Mouse (Mus musculus) erythroid progenitor cell, adult 5-6 weeks (primary cell): ENCODE measurements around the gene Glrx3. TPM values are rescaled to one million over a fixed set of nuclear protein-coding genes. Genes with fewer than 3 reads are reported as not detected.

Source experiments
- ATAC-seq: replicated peaks from 2 replicates; pipeline ENCODE4 v1.8.0; 2016; ENCODE audit warnings: moderate number of reproducible peaks, mild to moderate bottlenecking, moderate TSS enrichment, inconsistent platforms; ENCODE audit not compliant: poor library complexity, low FRiP score, severe bottlenecking
- total RNA-seq, 2 experiments: library from RNA; stranded (forward) in 1 of 2; stranded (reverse) in 1 of 2; fragments of 150-400 nt in 1 of 2; fragments of 186-747, 209-891 nt in 1 of 2; gene quantifications; 2 replicates each; pipeline versions ENCODE4 v1.2.3 to v1.2.4; 2015 to 2017; ENCODE audit warnings: low replicate concordance in 2 of 2

Gene Glrx3
- total RNA-seq, 2 experiments from 2014 or later, result 20.6 to 21.4 TPM

DNA sequence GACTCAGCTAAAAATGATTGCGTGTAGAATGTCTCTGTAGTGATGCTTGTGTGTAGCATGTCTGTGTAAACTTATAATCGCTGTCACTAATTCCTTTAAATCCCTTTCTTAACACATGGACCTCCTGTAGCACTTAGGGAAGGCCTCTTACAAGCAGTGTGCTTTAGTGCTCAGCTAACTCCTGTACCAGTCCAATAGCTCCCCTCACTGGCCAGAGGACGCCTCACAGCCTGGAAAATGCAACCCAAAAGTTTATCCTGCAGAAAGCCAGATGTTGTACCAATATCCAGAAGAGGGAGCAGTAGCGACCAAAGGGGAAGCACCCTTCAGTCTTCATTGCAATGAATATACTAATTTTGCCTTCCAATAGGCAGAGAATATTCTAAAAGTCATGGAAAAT lies 30.8 kb downstream of the Glrx3 start:
- no peak for ATAC-seq

DNA sequence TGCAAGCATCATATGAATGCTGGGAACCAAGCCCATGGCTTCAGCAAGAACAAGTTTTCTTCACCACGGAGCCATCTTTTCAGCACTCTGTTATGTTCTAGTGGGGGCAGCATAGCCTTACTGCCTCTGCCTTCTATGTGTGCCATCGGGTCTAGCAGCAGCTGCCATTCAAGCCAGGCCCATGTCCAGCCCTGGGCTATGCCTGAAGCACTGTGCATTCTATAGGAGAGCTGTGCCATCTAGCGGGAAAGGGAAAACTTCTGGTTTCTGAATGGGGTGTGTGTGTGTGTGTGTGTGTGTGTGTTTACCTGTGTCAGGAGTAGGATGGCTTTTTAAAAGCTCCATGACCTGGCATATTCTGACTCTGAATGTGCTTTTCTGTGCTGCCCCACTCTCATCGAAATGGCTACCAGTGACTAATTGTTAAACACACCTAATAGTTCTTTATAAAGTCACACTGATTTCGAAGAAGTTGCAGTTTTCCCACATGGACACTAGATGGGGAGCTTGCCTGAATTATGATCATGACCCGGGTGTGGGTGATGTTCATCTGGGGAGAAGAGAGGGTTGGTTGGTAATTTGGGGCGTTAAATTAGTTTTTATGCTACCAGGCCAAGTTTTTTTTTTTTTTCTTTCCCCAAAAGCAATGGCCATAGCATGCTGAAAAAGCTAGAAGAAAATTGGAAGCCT lies 34.2 kb downstream of the Glrx3 start:
- no peak for ATAC-seq

DNA sequence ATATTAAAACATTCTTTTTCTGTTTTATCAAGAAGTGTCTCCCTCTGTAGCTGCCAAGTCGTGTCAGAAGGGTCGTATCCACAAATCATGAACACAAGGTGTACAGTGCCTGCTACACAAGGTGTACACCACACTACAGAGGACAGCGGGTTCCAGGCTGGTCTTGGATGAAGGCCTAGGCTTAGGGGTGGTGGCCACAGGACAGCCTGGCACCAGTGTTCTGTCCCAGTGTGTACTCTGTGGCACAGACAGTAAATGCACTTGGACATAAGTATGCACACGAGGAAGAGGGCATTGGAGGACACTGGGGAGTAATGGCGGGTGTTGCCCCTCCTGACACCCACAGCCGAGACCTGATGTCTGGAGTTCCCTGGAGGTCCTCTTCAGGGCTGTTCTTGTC lies 34.7 kb downstream of the Glrx3 start:
- no peak for ATAC-seq

GRCm38 (mm10) chr7:137477950-137478620 lies 40.7 kb downstream of the Glrx3 start:
- peak; percentile 98 for ATAC-seq

- ATAC-seq, result peak; percentile 35
Measured at GRCm38 (mm10) chr7:137478621-137478982, 41.2 kb downstream of the Glrx3 start.

DNA sequence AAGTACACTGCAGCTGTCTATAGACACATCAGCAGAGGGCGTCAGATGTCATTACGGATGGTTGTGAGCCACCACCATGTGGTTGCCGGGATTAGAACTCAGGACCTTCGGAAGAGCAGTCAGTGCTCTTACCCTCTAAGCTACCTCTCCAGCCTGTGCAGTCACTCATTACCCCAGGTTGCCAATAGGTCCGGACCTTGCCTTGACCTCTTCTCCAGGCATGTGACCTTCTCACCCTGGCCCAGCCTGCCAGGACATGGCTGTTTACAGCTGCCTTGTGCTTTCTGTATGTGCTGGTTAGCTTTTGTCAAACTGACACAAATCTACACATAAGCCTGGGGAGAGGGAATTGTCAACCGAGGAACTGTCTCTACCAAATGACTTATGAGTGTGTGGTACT lies 43.4 kb downstream of the Glrx3 start:
- ATAC-seq, result no peak

GRCm38 (mm10) chr7:137483987-137484386 lies 46.6 kb downstream of the Glrx3 start:
- no peak for ATAC-seq

- ATAC-seq, result no peak
Measured at GRCm38 (mm10) chr7:137488391-137488790, 51.0 kb downstream of the Glrx3 start.

DNA sequence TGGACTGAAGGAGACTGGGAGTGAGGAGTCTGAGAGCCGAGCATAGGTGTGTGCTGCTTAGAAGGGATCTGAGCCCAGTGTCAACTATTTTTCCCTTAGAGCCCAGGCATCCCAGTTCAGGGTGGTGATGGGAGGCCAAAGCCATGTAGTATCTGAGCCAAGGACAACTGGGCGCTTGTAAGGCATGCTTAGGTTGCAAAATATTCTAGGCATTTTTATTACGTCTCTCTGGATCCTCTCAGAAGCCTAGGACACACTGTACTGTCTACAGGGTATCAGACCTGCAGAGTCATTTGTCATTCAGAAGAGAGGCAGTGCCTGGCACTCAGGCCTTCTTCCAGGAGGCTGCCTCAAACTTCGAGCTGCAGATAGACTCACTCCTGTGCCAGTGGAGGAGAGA lies 53.3 kb downstream of the Glrx3 start:
- no peak for ATAC-seq

DNA sequence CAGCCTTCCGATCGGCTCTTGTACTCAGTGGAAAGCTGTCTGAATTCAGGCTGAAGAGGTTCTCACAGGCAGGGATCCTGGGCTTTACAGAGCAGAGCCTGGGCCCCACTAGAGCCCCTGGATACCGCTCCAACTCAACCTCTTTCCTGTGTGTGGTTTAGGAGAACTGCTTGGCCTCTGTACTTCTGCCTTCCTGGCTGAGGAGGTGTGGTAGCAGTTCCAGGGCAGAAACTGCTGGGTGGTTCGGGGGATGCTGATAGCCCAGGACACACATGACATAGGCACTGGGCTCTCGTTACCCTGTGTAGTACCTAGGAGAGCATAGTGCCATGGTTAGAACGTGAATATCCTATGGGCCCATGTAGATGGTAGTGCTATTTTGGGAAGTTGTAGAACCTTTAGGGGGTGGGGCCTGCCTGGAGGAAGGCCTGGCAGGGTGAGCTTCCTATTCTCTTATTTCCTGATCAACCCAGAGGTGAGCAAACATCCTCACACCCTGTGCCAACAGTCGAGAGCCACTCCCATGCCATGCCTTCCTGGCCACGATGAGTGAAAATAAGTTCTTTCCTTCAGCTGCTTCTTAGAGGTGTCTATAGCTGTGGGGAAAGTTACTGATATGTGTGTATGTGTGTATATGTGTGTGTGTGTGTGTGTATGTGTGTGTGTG lies 55.0 kb downstream of the Glrx3 start:
- no peak for ATAC-seq

DNA sequence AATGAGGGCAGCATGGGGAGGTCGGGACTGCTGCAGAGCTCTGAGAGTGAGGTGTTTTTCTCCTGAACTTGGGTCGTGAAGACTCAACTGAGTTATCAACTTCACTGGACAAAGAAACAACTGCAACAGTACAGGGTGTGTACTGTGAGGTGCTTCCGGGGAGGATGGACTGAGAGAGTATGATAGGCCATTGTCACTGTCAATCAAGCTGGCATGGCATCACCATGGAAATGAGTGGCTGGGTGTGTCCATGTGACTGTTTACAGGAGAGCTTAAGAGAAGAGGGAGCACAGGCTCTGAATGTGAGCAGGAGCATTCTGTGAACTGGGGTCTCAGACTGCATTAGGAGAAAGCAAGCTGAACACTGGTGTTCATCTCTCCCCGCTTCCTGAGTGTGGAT lies 61.3 kb downstream of the Glrx3 start:
- ATAC-seq, result no peak

GRCm38 (mm10) chr7:137517588-137517987 lies 80.2 kb downstream of the Glrx3 start:
- ATAC-seq, result no peak

- no peak for ATAC-seq
Measured at GRCm38 (mm10) chr7:137518028-137518576, 80.7 kb downstream of the Glrx3 start.

Other genes starting within 250 kb of the Glrx3 start
- 0.72 TPM in 1 of 2 replicates, not detected in the other for gene Ebf3, start 123.2 kb upstream of the Glrx3 start, total RNA-seq (2015; ENCODE audit: low replicate concordance)
- gene Ebf3, start 123.2 kb upstream of the Glrx3 start, total RNA-seq (2017; ENCODE audit: low replicate concordance), result 0.08 and 1.4 TPM in 2 replicates
- 6.3 and 6.8 TPM in 2 replicates for gene 9430038I01Rik, start 26.9 kb upstream of the Glrx3 start, total RNA-seq (2015; ENCODE audit: low replicate concordance)
- 0.23 and 3.2 TPM in 2 replicates for gene 9430038I01Rik, start 26.9 kb upstream of the Glrx3 start, total RNA-seq (2017; ENCODE audit: low replicate concordance)